Mouse (Mus musculus) cerebellum, adult 2 months (tissue): ENCODE measurements at regions not wholly inside any gene's neighbourhood (a gene's known extent, or its start where the extent isn't known, plus 50 kb on each side); places are given as distances from the start of the nearest gene placed in this dataset.

Experiments
- CTCF ChIP-seq: fragments of 200-500 bp; IDR thresholded peaks from 2 replicates; pipeline ENCODE4 v1.5.1; 2011; ENCODE audit warnings: low read depth, mild to moderate bottlenecking, control low read depth, low read length, moderate library complexity, borderline replicate concordance; ENCODE audit not compliant: insufficient read depth
- POLR2A ChIP-seq: fragments of 200-500 bp; IDR thresholded peaks from 2 replicates; pipeline ENCODE4 v1.6.1; 2011; ENCODE audit warnings: low read length, control low read depth, borderline replicate concordance; ENCODE audit not compliant: insufficient read depth

DNA sequence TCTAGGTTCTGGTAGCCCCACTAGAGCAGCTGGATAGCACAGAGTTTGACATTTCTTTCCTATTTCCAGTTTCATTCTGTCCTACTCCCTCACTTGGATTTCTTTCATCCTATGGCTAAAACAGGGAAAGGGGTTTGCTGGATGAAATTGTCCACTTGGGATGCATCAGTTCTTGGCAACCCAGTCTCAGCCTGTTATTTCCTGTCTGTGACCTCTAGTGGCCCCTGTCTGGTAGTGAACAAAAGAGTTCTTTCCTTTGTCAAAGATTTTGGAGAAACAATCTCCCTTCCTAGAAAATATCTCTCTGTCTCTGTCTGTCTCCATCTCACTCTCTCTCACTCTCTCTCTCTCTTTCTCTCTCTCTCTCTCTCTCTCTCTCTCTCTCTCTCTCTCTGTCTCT lies 50.0 kb upstream of the Ssbp2 start:
- TF ChIP-seq CTCF (no peak), POLR2A (no peak)
